Mouse (Mus musculus) myocyte (in vitro differentiated cells): ENCODE measurements around the gene Exosc6. TPM values are rescaled to one million over a fixed set of nuclear protein-coding genes. Genes with fewer than 3 reads are reported as not detected.
A peak's percentile ranks its signal among the peaks of the same experiment; 100 is the strongest.
"Not testable (repeated sequence)": the region's sequence is repeated elsewhere in the genome, so short reads cannot be mapped to it uniquely, and the experiment has no call there.

Experiments used
- H3K27me3 ChIP-seq: one replicate; pipeline ENCODE4 v1.6.1; 2011; ENCODE audit not compliant: control insufficient read depth, insufficient read depth, insufficient read length
- H3K36me3 ChIP-seq: one replicate; pipeline ENCODE4 v1.6.1; 2011; ENCODE audit not compliant: control insufficient read depth, insufficient read depth
- H3K4me2 ChIP-seq: one replicate; pipeline ENCODE4 v1.6.1; 2011; ENCODE audit warnings: low read depth, control low read depth
- H3K4me3 ChIP-seq: one replicate; pipeline ENCODE4 v1.5.1; 2011; ENCODE audit warnings: mild to moderate bottlenecking, control low read depth, moderate library complexity
- H3K79me2 ChIP-seq: one replicate; pipeline ENCODE4 v1.6.1; 2011; ENCODE audit not compliant: control insufficient read depth, insufficient read depth
- H3ac ChIP-seq: one replicate; pipeline ENCODE4 v1.6.1; 2011; ENCODE audit not compliant: control insufficient read depth, insufficient read length
- CEBPB ChIP-seq: IDR thresholded peaks from 2 replicates; pipeline ENCODE4 v1.6.1; 2011; ENCODE audit warnings: mild to moderate bottlenecking, moderate library complexity; ENCODE audit not compliant: poor library complexity, insufficient read depth, severe bottlenecking
- E2F4 ChIP-seq: IDR thresholded peaks from one replicate; pipeline ENCODE4 v1.6.1; 2011; ENCODE audit warnings: mild to moderate bottlenecking, control low read depth, moderate library complexity; ENCODE audit not compliant: insufficient read depth
- MAX ChIP-seq: IDR thresholded peaks from one replicate; pipeline ENCODE4 v1.6.1; 2011; ENCODE audit warnings: low read depth, mild to moderate bottlenecking, control low read depth
- MYOD1 ChIP-seq, 3 experiments: IDR thresholded peaks; one replicate each; pipeline ENCODE4 v1.6.1; 2011; ENCODE audit warnings: control low read depth in 2 of 3, low read depth in 2 of 3, mild to moderate bottlenecking in 2 of 3, moderate library complexity in 1 of 3; ENCODE audit not compliant: insufficient read length in 2 of 3, control insufficient read depth in 1 of 3
- MYOG ChIP-seq, 3 experiments: IDR thresholded peaks; one replicate each; pipeline ENCODE4 v1.6.1; 2011; ENCODE audit warnings: control low read depth in 2 of 3, low read depth in 2 of 3, mild to moderate bottlenecking in 2 of 3; ENCODE audit not compliant: insufficient read length in 2 of 3, control insufficient read depth in 1 of 3, insufficient read depth in 1 of 3
- POLR2A ChIP-seq: IDR thresholded peaks from one replicate; pipeline ENCODE4 v1.6.1; 2011; ENCODE audit warnings: low read depth, mild to moderate bottlenecking, control low read depth, moderate library complexity; ENCODE audit not compliant: insufficient read length
- POLR2AphosphoS2 ChIP-seq: IDR thresholded peaks from one replicate; pipeline ENCODE4 v1.6.1; 2011; ENCODE audit warnings: low read depth, control low read depth; ENCODE audit not compliant: insufficient read length
- REST ChIP-seq: IDR thresholded peaks from one replicate; pipeline ENCODE4 v1.6.1; 2011; ENCODE audit warnings: mild to moderate bottlenecking, control low read depth, moderate library complexity; ENCODE audit not compliant: insufficient read depth, insufficient read length
- SRF ChIP-seq: IDR thresholded peaks from one replicate; pipeline ENCODE4 v1.6.1; 2011; ENCODE audit warnings: low read depth; ENCODE audit not compliant: control insufficient read depth, insufficient read length
- TCF12 ChIP-seq: IDR thresholded peaks from one replicate; pipeline ENCODE4 v1.6.1; 2011; ENCODE audit warnings: mild to moderate bottlenecking, control low read depth; ENCODE audit not compliant: poor library complexity, insufficient read depth, severe bottlenecking
- TCF3 ChIP-seq: IDR thresholded peaks from one replicate; pipeline ENCODE4 v1.6.1; 2011; ENCODE audit warnings: low read depth, control low read depth; ENCODE audit not compliant: insufficient read length
- USF1 ChIP-seq: IDR thresholded peaks from one replicate; pipeline ENCODE4 v1.6.1; 2011; ENCODE audit warnings: low read depth, mild to moderate bottlenecking, control low read depth, moderate library complexity
- polyA plus RNA-seq: library from polyadenylated mRNA; unstranded; fragments of >200 nt; fragmentation: generic; extraction: Trizol; gene quantifications from one replicate; pipeline ENCODE4 v1.2.1, GENCODE M21; 2012; ENCODE audit warnings: missing spikeins

Gene Exosc6
- polyA plus RNA-seq = not detected

DNA sequence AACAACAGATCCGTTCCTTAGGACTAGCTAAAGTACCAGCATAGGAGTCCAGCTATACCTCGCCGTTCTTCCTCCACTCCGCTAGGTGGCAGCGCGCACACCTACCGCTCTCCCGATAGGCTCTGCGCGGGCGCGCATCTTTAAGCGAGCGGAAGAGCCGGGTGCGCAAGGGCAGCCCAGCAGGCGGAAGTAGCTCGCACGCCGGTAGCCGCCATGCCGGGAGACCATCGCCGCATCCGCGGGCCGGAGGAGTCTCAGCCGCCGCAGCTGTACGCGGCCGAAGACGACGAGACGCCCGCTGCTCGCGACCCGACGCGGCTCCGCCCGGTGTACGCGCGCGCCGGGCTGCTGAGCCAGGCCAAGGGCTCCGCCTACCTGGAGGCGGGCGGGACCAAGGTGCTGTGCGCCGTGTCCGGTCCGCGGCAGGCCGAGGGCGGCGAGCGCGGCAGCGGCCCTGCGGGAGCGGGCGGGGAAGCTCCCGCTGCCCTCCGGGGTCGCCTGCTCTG, at the start of gene Exosc6:
Gene Exosc6, plus strand, starts transcription at position 182 of the 506 bp plus-strand sequence.
- peak within 1 kb of the TSS; percentile 27 for H3K4me3 ChIP-seq

DNA sequence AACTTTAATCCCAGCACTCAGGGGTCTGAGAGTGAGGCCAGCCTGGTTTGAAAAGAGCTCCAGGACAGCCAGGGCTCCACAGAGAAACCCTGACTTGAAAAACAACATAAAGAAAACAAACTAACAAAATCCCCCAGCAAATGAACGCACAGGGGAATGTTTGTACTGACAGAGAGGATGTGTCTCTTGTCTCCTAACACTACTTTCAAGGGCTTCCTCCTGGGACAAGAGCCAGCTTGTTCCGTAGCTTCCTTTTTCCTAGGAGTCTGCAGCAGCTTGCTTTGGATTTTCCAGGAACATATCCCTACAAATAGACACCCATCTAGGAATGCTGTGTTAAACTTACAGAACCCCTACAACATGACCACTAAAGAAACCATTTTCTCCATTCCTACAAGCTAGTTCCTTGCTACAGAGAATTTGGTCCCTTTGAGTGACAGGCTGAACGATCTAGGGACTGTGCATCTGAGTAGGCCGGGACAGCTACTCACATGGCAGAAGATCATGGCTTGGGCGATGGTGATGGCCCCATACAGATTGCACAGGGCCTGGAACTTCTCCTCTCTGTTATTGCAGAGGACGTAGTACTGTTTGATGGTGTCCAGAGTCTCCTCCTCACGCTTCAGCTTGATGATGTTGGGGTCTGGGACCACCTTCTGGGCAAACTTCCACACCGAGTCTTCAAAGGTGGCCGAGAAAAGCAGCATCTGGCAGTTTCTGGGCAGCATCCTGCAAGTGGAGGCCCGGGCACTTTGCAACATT, 45.7 kb upstream of the Exosc6 start:
- not testable (repeated sequence) for H3ac ChIP-seq, H3K27me3 ChIP-seq, H3K79me2 ChIP-seq, H3K4me3 ChIP-seq, H3K4me2 ChIP-seq
- peaks cover 46% of the 10 kb centered on the region for H3K36me3 ChIP-seq

More for the DNA sequence above, at the start of gene Exosc6:
- Histone ChIP-seq H3K79me2 (peaks cover 11% of the 10 kb centered on the region), H3K27me3 (no peaks in the 10 kb centered on the region), H3K36me3 (peaks cover 37% of the 10 kb centered on the region), H3ac (peak within 1 kb of the TSS; percentile 88), H3K4me2 (peak within 1 kb of the TSS; percentile 89)
- TF ChIP-seq TCF3 = peak; percentile 5
- TF ChIP-seq MYOD1 (IDR thresholded peaks at IDR 0.05; ENCODE audit: control insufficient read depth in 1 of 3, insufficient read length in 2 of 3, low read depth in 2 of 3) = no peak
- TF ChIP-seq SRF = peak; percentile 49
- TF ChIP-seq TCF12 = no peak
- TF ChIP-seq USF1 = no peak
- TF ChIP-seq POLR2AphosphoS2 = peak; percentile 99
- TF ChIP-seq POLR2A = peak; percentile 80
- peak in 1 of 3 experiments; percentile 16 for TF ChIP-seq MYOG (IDR thresholded peaks at IDR 0.05; ENCODE audit: control insufficient read depth in 1 of 3, insufficient read depth in 1 of 3, insufficient read length in 2 of 3, low read depth in 2 of 3)
- TF ChIP-seq CEBPB = no peak
- no peak for TF ChIP-seq MAX
- no peak for TF ChIP-seq REST
- TF ChIP-seq E2F4 = peak; percentile 98

DNA sequence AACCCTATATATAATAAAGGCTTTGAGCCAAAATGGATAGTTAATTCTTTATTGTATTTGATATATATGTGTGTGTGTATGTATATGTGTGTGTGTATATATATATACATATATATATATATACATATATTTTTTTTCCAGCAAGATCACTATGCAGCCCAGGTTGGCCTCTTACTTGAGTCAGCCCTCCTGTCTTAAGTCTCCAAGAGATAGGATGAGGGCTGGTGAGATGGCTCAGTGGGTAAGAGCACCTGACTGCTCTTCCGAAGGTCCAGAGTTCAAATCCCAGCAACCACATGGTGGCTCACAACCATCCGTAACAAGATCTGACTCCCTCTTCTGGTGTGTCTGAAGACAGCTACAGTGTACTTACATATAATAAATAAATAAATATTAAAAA, 29.5 kb upstream of the Exosc6 start:
- not testable (repeated sequence) for H3K79me2 ChIP-seq, H3K36me3 ChIP-seq, H3K27me3 ChIP-seq, H3K4me2 ChIP-seq, H3ac ChIP-seq
- peak overlapping the region; percentile 44 for H3K4me3 ChIP-seq

DNA sequence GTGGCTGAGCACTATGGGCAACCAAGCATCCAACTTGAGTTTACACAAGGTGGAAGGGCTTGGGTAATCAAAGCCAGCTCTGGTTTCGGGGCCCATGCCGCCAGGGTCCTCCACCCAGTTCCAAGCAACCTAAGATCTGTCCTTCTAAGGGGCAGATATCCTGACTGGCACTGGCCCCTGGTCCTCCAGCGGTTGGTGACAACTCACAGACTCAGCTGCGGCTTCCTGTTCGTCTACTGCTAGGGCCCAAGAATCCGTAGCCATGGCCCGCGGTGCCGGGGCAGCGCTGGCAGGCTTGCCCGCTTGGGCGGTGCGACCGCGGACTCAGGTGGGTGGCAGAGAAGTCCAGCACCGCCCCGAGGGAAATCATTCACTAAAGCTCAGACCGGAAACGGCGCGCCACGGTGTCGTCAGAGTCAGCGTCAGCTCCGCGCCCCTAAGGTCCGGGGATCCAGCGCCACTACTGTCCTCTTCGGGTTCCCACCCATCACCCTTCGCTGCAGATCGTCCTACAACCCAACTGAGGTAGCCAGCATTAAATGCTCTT, 28.7 kb upstream of the Exosc6 start:
- Histone ChIP-seq H3K36me3 (no peaks in the 10 kb centered on the region), H3K79me2 (no peaks in the 10 kb centered on the region), H3K4me3 (peak overlapping the region; percentile 44), H3K27me3 (no peaks in the 10 kb centered on the region), H3K4me2 (peak overlapping the region; percentile 84), H3ac (peak overlapping the region; percentile 7)
- no peak for TF ChIP-seq MAX
- peak; percentile 93 for TF ChIP-seq POLR2A
- no peak for TF ChIP-seq CEBPB
- TF ChIP-seq TCF3 = no peak
- TF ChIP-seq TCF12 = no peak
- peak; percentile 90 for TF ChIP-seq POLR2AphosphoS2
- no peak for TF ChIP-seq REST
- TF ChIP-seq E2F4 = no peak
- peak in 1 of 3 experiments; percentile 32 for TF ChIP-seq MYOG (IDR thresholded peaks at IDR 0.05; ENCODE audit: control insufficient read depth in 1 of 3, insufficient read depth in 1 of 3, insufficient read length in 2 of 3, low read depth in 2 of 3)
- peak; percentile 62 for TF ChIP-seq SRF
- TF ChIP-seq MYOD1 (IDR thresholded peaks at IDR 0.05; ENCODE audit: control insufficient read depth in 1 of 3, insufficient read length in 2 of 3, low read depth in 2 of 3) = no peak
- TF ChIP-seq USF1 = no peak

GRCm38 (mm10) chr8:111029589-111029988, 26.6 kb upstream of the Exosc6 start:
- Histone ChIP-seq H3K4me2 (peak overlapping the region; percentile 33), H3K4me3 (no peak overlapping the region), H3K27me3 (no peaks in the 10 kb centered on the region), H3K79me2 (peaks cover 8% of the 10 kb centered on the region), H3ac (no peak overlapping the region), H3K36me3 (no peaks in the 10 kb centered on the region)
- TF ChIP-seq MAX = no peak
- TF ChIP-seq POLR2A = no peak
- no peak for TF ChIP-seq MYOD1 (IDR thresholded peaks at IDR 0.05; ENCODE audit: control insufficient read depth in 1 of 3, insufficient read length in 2 of 3, low read depth in 2 of 3)
- TF ChIP-seq TCF3 = no peak
- no peak for TF ChIP-seq REST
- no peak for TF ChIP-seq POLR2AphosphoS2
- no peak for TF ChIP-seq TCF12
- TF ChIP-seq MYOG (IDR thresholded peaks at IDR 0.05; ENCODE audit: control insufficient read depth in 1 of 3, insufficient read depth in 1 of 3, insufficient read length in 2 of 3, low read depth in 2 of 3) = no peak
